Mouse (Mus musculus) brain, embryonic 14.5 days (tissue): Measurements from ENCODE around the gene Trim67.

Source experiments
- CTCF ChIP-seq: fragments of 200-500 bp; IDR thresholded peaks from 2 replicates; pipeline ENCODE4 v1.5.1; 2012; ENCODE audit warnings: inconsistent platforms, mild to moderate bottlenecking, moderate library complexity, borderline replicate concordance; ENCODE audit not compliant: insufficient read depth, insufficient read length; ENCODE audit errors: extremely low read depth
- POLR2A ChIP-seq: fragments of 200-500 bp; IDR thresholded peaks from 2 replicates; pipeline ENCODE4 v1.6.1; 2012; ENCODE audit warnings: mild to moderate bottlenecking, inconsistent platforms, borderline replicate concordance; ENCODE audit not compliant: poor library complexity, insufficient read depth, insufficient read length, severe bottlenecking; ENCODE audit errors: extremely low read depth

DNA sequence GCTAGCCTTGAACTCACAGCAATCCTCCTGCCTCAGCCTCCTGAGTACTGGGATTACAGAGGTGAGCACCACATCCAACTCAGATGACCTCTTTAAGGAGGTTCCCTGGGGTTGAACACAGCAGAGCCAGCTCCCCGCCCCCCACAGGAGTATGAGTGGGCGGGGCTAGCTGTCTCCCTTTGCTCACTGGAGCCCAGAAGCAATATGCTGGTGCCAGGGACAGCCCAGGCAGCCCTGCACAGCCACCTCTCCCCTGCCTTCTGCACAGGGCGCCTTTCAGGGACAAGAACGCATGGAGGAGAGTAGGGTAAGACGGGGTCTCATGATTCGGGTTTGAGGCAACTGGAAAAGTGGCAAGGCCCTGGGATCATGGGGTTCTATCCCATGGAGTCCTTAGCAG lies 38.6 kb downstream of the Trim67 start:
- no peak for TF ChIP-seq CTCF
- TF ChIP-seq POLR2A: no peak
